In genomic region chr3:153719256-153719970, GRCm38 (mm10) we compare ENCODE assay signal across 9 mouse cellular contexts. TPM values are rescaled to one million over a fixed set of nuclear protein-coding genes. Genes with fewer than 3 reads are reported as not detected.
DNase-seq lines count a peak whose midpoint lies in the region; ATAC-seq and TF ChIP-seq lines count a peak whose summit lies in the region.
"Had no signal": no experiment of that assay in that cellular context is flagged by ENCODE, and none has a peak within 500 bp of the region (broad histone marks: within the 10 kb centered on the region; RNA-seq: fewer than 3 reads in every experiment).

No protein-coding gene starts in this region.

- H3K27ac ChIP-seq in heart, embryonic 12.5 days (ENCODE audit: poor library complexity, severe bottlenecking), result peak overlapping the region; percentile 46; the same call in 1 of the 2 replicates
- H3K27ac ChIP-seq in limb, embryonic 15.5 days, result 0 out of 2 replicates have a peak overlapping the region, but pooled peaks have one; percentile 6
- no peak overlapping the region for H3K27ac ChIP-seq in gastrocnemius, adult 2 months

- peak; percentile 40 for ATAC-seq in heart, embryonic 12.5 days (ENCODE audit: insufficient number of reproducible peaks, low FRiP score)
- ATAC-seq in limb, embryonic 15.5 days (ENCODE audit: insufficient number of reproducible peaks, low FRiP score, low TSS enrichment, low read depth), result no peak

- no peaks in the 10 kb centered on the region for H3K36me3 ChIP-seq in heart, embryonic 12.5 days
- H3K36me3 ChIP-seq in limb, embryonic 15.5 days, result no peaks in the 10 kb centered on the region

- H3K27me3 ChIP-seq in heart, embryonic 12.5 days (replicated peaks), result peaks cover 6% of the 10 kb centered on the region; the same call in 1 of the 2 replicates
- no peaks in the 10 kb centered on the region for H3K27me3 ChIP-seq in limb, embryonic 15.5 days

- H3K9ac ChIP-seq in heart, embryonic 12.5 days, result peak overlapping the region; percentile 29; the same call in 1 of the 2 replicates
- H3K9ac ChIP-seq in limb, embryonic 15.5 days, result no peak overlapping the region

- no peaks in the 10 kb centered on the region for H3K9me3 ChIP-seq in heart, embryonic 12.5 days (replicated peaks)
- no peaks in the 10 kb centered on the region for H3K9me3 ChIP-seq in limb, embryonic 15.5 days

- no peak for TF ChIP-seq CTCF in gastrocnemius, adult 2 months (IDR thresholded peaks at IDR 0.05)

- H3K4me2 ChIP-seq in heart, embryonic 12.5 days, result peak overlapping the region; percentile 46
- H3K4me2 ChIP-seq in limb, embryonic 15.5 days, result no peak overlapping the region

- intact Hi-C loops in heart, postnatal 14 days (cut with DNase I), result no loop called here
- intact Hi-C loops in gastrocnemius, adult 2 months (cut with DNase I), result no loop called here

- no peak overlapping the region for H3K4me3 ChIP-seq in heart, embryonic 12.5 days
- no peak overlapping the region for H3K4me3 ChIP-seq in limb, embryonic 15.5 days
- H3K4me3 ChIP-seq in gastrocnemius, adult 2 months, result no peak overlapping the region

- DNase-seq in heart, postnatal 14 days, result no peak
- peak; percentile 15 for DNase-seq in thymus, postnatal 0 days (ENCODE audit: low spot score)
- no peak for DNase-seq in thymus, adult 18-20 months
- no peak for DNase-seq in adrenal gland, postnatal 36 days
- DNase-seq in gastrocnemius, adult 2 months, result no peak
- DNase-seq in right cerebral cortex, postnatal 10 days (ENCODE audit: low spot score in 2 of 2), result no peak
- DNase-seq: gastrocnemius, postnatal 14 days had no signal

- peaks cover 52% of the 10 kb centered on the region for H3K4me1 ChIP-seq in heart, embryonic 12.5 days (replicated peaks)
- H3K4me1 ChIP-seq in limb, embryonic 15.5 days, result peaks cover 32% of the 10 kb centered on the region

- 63% methylated on average over 9 of the region's 9 CpGs for WGBS in heart, embryonic 12.5 days
- WGBS in limb, embryonic 15.5 days, result 52% methylated on average over 9 of the region's 9 CpGs

RNA-seq across cellular contexts. Expression of gene St6galnac3, which starts 5.6 kb away (rescaled TPM):
- 27.0 and 27.4 TPM in 2 replicates for polyA plus RNA-seq in heart, embryonic 12.5 days (2016; fragmentation: Nextera tagmentation; extraction: Ambion mirVana)
- total RNA-seq in heart, postnatal 14 days (2021), result 10 to 100 TPM in 1 of 2 experiments, 1 to 10 TPM in 1; 9.9 to 12.6 TPM
- polyA plus RNA-seq in thymus, postnatal 0 days (2015; fragmentation: Nextera tagmentation; extraction: Ambion mirVana), result 4.0 and 5.5 TPM in 2 replicates
- 33.5 and 35.7 TPM in 2 replicates for polyA plus RNA-seq in limb, embryonic 15.5 days (2015; fragmentation: Nextera tagmentation; extraction: Ambion mirVana)
- 10 to 100 TPM; 11.8 to 20.8 TPM for total RNA-seq in adrenal gland, postnatal 36 days (2021)
- total RNA-seq in gastrocnemius, adult 2 months (2021), result 1 to 10 TPM; 1.3 to 2.6 TPM
